Mouse (Mus musculus) lung, postnatal 0 days (tissue): ENCODE measurements around the gene Lrrk2.
"Not testable (repeated sequence)": the region's sequence is repeated elsewhere in the genome, so short reads cannot be mapped to it uniquely, and the experiment has no call there.

ENCODE experiments used
- CTCF ChIP-seq: IDR thresholded peaks from 2 replicates; pipeline ENCODE4 v1.5.1; 2016; ENCODE audit warnings: antibody characterized with exemption, mild to moderate bottlenecking
- EP300 ChIP-seq: IDR thresholded peaks from 2 replicates; pipeline ENCODE4 v1.6.1; 2016; ENCODE audit warnings: antibody characterized with exemption, mild to moderate bottlenecking, control low read depth

DNA sequence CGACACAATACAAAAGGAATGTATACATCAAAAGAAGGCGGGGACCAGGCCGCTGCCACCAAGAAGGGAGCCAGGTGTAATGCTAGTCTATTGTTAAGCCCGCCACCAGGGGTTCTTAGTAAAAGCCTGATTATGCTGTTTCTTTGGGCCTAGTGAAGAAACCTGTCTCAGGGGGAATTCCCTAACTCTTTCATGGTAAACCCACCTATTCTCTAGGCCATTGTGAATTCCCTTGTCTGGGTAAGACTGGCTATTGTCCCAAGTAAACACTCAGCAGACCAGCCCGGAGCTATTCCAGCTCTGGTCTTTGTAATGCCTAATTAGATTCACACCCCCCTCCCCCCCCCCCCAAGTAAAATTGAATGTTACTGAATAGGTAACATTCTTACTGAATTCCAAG lies 191.2 kb downstream of the Lrrk2 start:
- TF ChIP-seq CTCF, EP300: not testable (repeated sequence)
